Mouse (Mus musculus): ENCODE data around the gene Olfr94. TPM values are rescaled to one million over a fixed set of nuclear protein-coding genes. Genes with fewer than 3 reads are reported as not detected.
"Not testable (repeated sequence)": the region's sequence is repeated elsewhere in the genome, so short reads cannot be mapped to it uniquely, and the experiment has no call there.

Gene Olfr94
- not detected in 2 replicates for polyA plus RNA-seq (2012; ENCODE audit: insufficient read depth, low replicate concordance)

DNA sequence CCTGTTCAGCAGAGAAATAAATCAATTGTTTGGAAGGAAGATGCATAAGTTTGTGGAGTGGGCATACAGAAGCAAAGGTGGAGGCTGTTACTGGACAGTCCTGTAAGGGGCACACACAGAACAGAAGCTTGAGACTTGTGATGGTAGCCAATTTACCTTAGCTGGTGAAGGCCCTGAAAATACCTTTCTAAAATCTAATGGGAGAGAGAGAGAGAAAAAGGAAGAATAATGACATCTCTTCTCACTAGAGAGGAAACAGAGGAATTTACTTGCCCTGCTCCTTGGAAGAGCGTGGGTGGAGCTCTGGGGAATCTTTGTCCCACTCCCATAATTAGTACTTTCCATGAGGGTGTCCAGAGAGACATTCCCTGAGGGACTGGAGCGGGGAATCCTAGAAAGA, at the start of gene Olfr94:
Gene Olfr94, minus strand, starts transcription at position 101 of the 400 bp plus-strand sequence.
- peaks cover 49% of the 10 kb centered on the region for H3K27me3 ChIP-seq (replicated peaks)
- TF ChIP-seq GATA1 (IDR thresholded peaks at IDR 0.05; ENCODE audit: borderline replicate concordance, low read length) (no peak), FLI1 (IDR thresholded peaks at IDR 0.05; ENCODE audit: low read length) (no peak)
- H3K36me3 ChIP-seq (replicated peaks; ENCODE audit: low read length) = no peaks in the 10 kb centered on the region
- H3K4me1 ChIP-seq = peaks cover 10% of the 10 kb centered on the region
- peaks cover 6% of the 10 kb centered on the region; the same call in 1 of the 2 replicates for H3K9me3 ChIP-seq
- no peak within 1 kb of the TSS for H3K4me3 ChIP-seq (replicated peaks)

GRCm38 (mm10) chr17:37250544-37250943, 49.8 kb upstream of the Olfr94 start:
- H3K4me3 ChIP-seq (replicated peaks) = no peak overlapping the region
- TF ChIP-seq GATA1 (IDR thresholded peaks at IDR 0.05; ENCODE audit: borderline replicate concordance, low read length) = no peak
- TF ChIP-seq FLI1 (IDR thresholded peaks at IDR 0.05; ENCODE audit: low read length) = no peak

DNA sequence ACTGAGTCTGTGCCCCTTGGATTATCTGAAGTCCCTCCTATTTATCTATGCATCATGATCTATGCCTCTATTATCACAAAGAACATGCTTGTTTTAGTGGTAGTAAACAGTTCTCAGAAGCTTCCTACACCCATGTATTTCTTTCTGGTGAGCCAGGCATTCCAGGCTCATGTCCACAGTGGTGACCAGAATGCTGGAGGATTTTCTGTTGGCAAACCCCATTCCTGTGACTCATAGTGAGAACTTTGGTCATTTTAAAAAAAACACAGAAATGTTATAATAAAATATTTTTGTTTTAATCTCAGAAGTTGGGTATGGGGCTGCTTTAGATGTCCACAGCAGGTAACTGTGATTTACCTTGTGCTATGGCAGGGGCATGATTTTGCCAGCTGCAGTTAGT, 48.7 kb upstream of the Olfr94 start:
- TF ChIP-seq GATA1 (IDR thresholded peaks at IDR 0.05; ENCODE audit: borderline replicate concordance, low read length) (no peak), FLI1 (IDR thresholded peaks at IDR 0.05; ENCODE audit: low read length) (no peak)
- H3K9me3 ChIP-seq = no peaks in the 10 kb centered on the region
- H3K4me1 ChIP-seq = no peaks in the 10 kb centered on the region
- H3K36me3 ChIP-seq (replicated peaks; ENCODE audit: low read length) = no peaks in the 10 kb centered on the region
- H3K4me3 ChIP-seq (replicated peaks) = no peak overlapping the region
- no peaks in the 10 kb centered on the region for H3K27me3 ChIP-seq (replicated peaks)

More at GRCm38 (mm10) chr17:37250544-37250943, 49.8 kb upstream of the Olfr94 start:
- Histone ChIP-seq H3K4me1 (no peaks in the 10 kb centered on the region), H3K36me3 (replicated peaks; ENCODE audit: low read length) (no peaks in the 10 kb centered on the region), H3K9me3 (no peaks in the 10 kb centered on the region), H3K27me3 (replicated peaks) (no peaks in the 10 kb centered on the region)

DNA sequence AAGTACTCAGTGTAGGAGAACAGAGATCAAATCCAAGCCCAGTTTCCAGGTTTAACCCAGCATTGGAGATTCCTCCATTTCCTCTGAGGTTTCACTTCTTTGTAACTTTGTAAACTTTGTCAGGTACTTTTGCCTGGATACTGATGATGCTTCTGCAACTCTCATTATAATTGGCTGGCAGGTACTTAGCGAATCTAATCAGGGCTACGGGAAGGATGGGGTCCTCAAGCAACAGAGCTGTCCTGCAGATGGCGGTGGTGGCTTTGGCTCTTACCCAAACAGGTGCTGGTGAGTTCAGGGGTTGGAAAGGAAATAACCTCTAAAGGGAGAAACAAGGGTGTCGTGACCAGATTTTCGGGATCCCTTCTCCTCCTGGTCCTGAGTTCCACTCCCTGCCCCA, 45.9 kb upstream of the Olfr94 start:
- TF ChIP-seq GATA1 (IDR thresholded peaks at IDR 0.05; ENCODE audit: borderline replicate concordance, low read length) (no peak), FLI1 (IDR thresholded peaks at IDR 0.05; ENCODE audit: low read length) (no peak)
- Histone ChIP-seq H3K4me3 (replicated peaks) (no peak overlapping the region), H3K36me3 (replicated peaks; ENCODE audit: low read length) (no peaks in the 10 kb centered on the region), H3K4me1 (no peaks in the 10 kb centered on the region), H3K27me3 (replicated peaks) (no peaks in the 10 kb centered on the region), H3K9me3 (no peaks in the 10 kb centered on the region)

DNA sequence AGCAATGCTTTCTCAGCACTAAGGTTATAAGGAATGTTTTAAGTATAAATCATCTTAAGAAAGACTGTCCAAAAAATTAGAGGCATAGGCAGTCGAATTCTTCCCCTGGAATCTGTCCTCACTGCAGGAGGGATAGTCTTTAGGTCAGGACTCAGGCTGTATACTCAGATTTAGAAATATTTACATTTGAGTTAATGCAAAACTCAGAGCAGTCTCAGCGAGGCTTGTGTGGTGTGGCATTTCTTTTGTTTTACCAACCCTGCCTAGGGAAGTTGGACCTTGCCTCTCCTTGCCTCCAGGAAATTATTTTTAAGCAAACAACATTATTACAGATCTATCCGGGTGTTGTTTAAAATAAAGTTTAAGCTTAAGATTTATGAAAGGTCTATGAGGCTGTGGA, 41.4 kb upstream of the Olfr94 start:
- no peak overlapping the region for H3K4me3 ChIP-seq (replicated peaks)
- TF ChIP-seq FLI1 (IDR thresholded peaks at IDR 0.05; ENCODE audit: low read length) = no peak

GRCm38 (mm10) chr17:37237230-37237629, 36.4 kb upstream of the Olfr94 start, which contains the start of gene Olfr97:
TSS of gene Olfr97 (minus strand) at chr17:37237330.
- not testable (repeated sequence) for H3K4me3 ChIP-seq (replicated peaks); H3K27me3 ChIP-seq (replicated peaks); H3K4me1 ChIP-seq; H3K36me3 ChIP-seq (replicated peaks; ENCODE audit: low read length)
- H3K9me3 ChIP-seq = peaks cover 13% of the 10 kb centered on the region

More for the DNA sequence above, 41.4 kb upstream of the Olfr94 start:
- Histone ChIP-seq H3K27me3 (replicated peaks) (no peaks in the 10 kb centered on the region), H3K36me3 (replicated peaks; ENCODE audit: low read length) (no peaks in the 10 kb centered on the region), H3K4me1 (no peaks in the 10 kb centered on the region), H3K9me3 (peaks cover 13% of the 10 kb centered on the region)

GRCm38 (mm10) chr17:37221879-37222278, 21.1 kb upstream of the Olfr94 start:
- TF ChIP-seq FLI1 (IDR thresholded peaks at IDR 0.05; ENCODE audit: low read length) (no peak), GATA1 (IDR thresholded peaks at IDR 0.05; ENCODE audit: borderline replicate concordance, low read length) (no peak)
- no peaks in the 10 kb centered on the region for H3K9me3 ChIP-seq
- H3K4me3 ChIP-seq (replicated peaks) = no peak overlapping the region
- H3K36me3 ChIP-seq (replicated peaks; ENCODE audit: low read length) = no peaks in the 10 kb centered on the region
- H3K4me1 ChIP-seq = no peaks in the 10 kb centered on the region
- H3K27me3 ChIP-seq (replicated peaks) = no peaks in the 10 kb centered on the region

GRCm38 (mm10) chr17:37219846-37220245, 19.1 kb upstream of the Olfr94 start, which contains the start of gene Olfr96:
TSS of gene Olfr96 (plus strand) at chr17:37220146.
- Histone ChIP-seq H3K27me3 (replicated peaks) (no peaks in the 10 kb centered on the region), H3K36me3 (replicated peaks; ENCODE audit: low read length) (no peaks in the 10 kb centered on the region), H3K9me3 (no peaks in the 10 kb centered on the region), H3K4me3 (replicated peaks) (no peak within 1 kb of the TSS), H3K4me1 (no peaks in the 10 kb centered on the region)
- TF ChIP-seq FLI1 (IDR thresholded peaks at IDR 0.05; ENCODE audit: low read length) (no peak), GATA1 (IDR thresholded peaks at IDR 0.05; ENCODE audit: borderline replicate concordance, low read length) (no peak)

GRCm38 (mm10) chr17:37218486-37218885, 17.7 kb upstream of the Olfr94 start:
- no peak overlapping the region for H3K4me3 ChIP-seq (replicated peaks)
- H3K9me3 ChIP-seq = no peaks in the 10 kb centered on the region
- TF ChIP-seq GATA1 (IDR thresholded peaks at IDR 0.05; ENCODE audit: borderline replicate concordance, low read length) (no peak), FLI1 (IDR thresholded peaks at IDR 0.05; ENCODE audit: low read length) (no peak)
- no peaks in the 10 kb centered on the region for H3K27me3 ChIP-seq (replicated peaks)
- no peaks in the 10 kb centered on the region for H3K4me1 ChIP-seq
- H3K36me3 ChIP-seq (replicated peaks; ENCODE audit: low read length) = no peaks in the 10 kb centered on the region

DNA sequence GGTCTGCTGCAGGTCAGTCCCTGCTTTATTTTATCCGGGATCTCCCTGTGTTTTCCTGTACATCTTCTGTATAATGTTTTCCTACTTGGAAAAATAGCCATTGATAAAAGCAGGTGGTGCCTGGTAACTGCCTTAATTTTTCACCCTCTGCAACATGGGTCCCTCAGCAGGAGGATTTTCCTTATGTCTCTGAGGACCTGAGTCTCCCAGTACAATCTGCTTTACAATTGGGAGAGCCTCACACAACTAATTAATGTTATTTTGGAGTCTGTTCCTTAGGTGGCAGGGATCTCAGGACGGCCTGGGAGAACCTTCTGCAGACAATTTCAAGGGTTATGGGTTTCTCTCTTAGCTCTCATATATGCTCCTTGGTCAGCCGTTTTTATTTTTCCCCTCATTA, 12.2 kb upstream of the Olfr94 start, which contains the start of gene Olfr95:
Gene Olfr95, minus strand, starts transcription at position 101 of the 400 bp plus-strand sequence.
- Histone ChIP-seq H3K4me3 (replicated peaks) (no peak within 1 kb of the TSS), H3K9me3 (peaks cover 5% of the 10 kb centered on the region; the same call in 1 of the 2 replicates), H3K4me1 (peaks cover 7% of the 10 kb centered on the region; the same call in 1 of the 2 replicates), H3K27me3 (replicated peaks) (peaks cover 13% of the 10 kb centered on the region), H3K36me3 (replicated peaks; ENCODE audit: low read length) (no peaks in the 10 kb centered on the region)
- TF ChIP-seq FLI1 (IDR thresholded peaks at IDR 0.05; ENCODE audit: low read length) (no peak), GATA1 (IDR thresholded peaks at IDR 0.05; ENCODE audit: borderline replicate concordance, low read length) (no peak)
